Mouse (Mus musculus) olfactory bulb, adult 2 months (tissue): Measurements from ENCODE around the gene Uqcc3.

Experiments
- CTCF ChIP-seq: fragments of 200-500 bp; IDR thresholded peaks from 2 replicates; pipeline ENCODE4 v1.5.1; 2012; ENCODE audit warnings: low read depth, mild to moderate bottlenecking, low read length, moderate library complexity; ENCODE audit not compliant: insufficient read depth
- POLR2A ChIP-seq: fragments of 200-500 bp; IDR thresholded peaks from 2 replicates; pipeline ENCODE4 v1.6.1; 2012; ENCODE audit warnings: mild to moderate bottlenecking, low read depth, low read length, moderate library complexity; ENCODE audit not compliant: insufficient read depth

DNA sequence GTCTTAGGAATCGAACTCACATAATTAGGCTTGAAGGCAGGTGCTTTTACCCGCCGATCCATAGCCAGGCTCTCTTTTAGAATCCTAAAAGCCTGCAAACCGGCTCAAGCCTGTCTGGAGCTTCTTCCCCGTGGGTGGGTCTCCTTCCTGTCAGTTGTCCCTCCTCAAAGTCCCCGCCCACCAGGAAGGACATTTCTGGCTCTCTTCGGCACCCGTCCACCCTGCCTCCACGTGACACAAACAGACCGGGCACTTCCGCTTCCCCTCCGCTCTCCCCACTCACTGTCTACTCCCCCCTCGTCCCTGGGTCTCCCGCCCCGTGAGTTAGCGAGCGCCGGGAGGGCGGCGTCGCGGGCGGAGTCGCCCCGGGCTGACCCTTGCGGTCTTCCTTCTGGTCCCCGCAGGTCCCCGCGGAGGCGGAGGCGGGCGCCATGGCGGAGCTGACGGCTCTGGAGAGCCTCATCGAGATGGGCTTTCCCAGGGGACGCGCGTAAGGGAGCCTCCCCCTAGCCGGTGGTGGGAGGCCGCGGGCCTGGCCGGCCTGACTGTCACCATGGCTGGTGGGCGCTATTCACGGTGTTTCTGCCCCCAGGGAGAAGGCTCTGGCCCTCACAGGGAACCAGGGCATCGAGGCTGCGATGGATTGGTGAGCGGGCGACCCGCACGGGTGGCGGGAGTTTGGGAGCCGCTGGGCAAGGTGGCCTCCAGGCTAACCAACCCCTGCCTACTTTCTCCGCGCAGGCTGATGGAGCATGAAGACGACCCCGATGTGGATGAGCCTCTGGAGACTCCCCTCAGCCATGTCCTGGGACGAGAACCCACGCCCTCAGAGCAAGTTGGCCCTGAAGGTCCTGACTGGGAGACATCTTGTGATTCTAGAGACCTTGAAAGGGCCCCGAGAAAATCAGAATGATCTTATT is 9.2 kb downstream of the Uqcc3 start, which contains the start of gene Ubxn1:
- no peak for TF ChIP-seq CTCF
- peak; percentile 57; the same call in 1 of the 2 replicates for TF ChIP-seq POLR2A
